Mouse (Mus musculus) forebrain, postnatal 0 days (tissue): ENCODE results near the gene Znhit2. TPM values are rescaled to one million over a fixed set of nuclear protein-coding genes. Genes with fewer than 3 reads are reported as not detected.
A peak's percentile ranks its signal among the peaks of the same experiment; 100 is the strongest.

Source experiments
- ATAC-seq: fragments of 200-750 bp; cut with Nextera tagmentation; 2 replicates; pipeline ENCODE4 v1.8.0; 2017; ENCODE audit warnings: mild to moderate bottlenecking, moderate library complexity
- DNase-seq: peaks from one replicate; pipeline ENCODE4 v3.0.0-alpha.2; 2015
- H3K27ac ChIP-seq: fragments of 300-500 bp; sonication (generic); 2 replicates; pipeline ENCODE4 v1.5.1; 2014; ENCODE audit warnings: low read depth, mild to moderate bottlenecking, antibody characterized with exemption, low read length, moderate library complexity, mixed read lengths
- H3K27me3 ChIP-seq: fragments of 300-500 bp; sonication (generic); 2 replicates; pipeline ENCODE4 v1.6.1; 2014; ENCODE audit warnings: mild to moderate bottlenecking, low read length, mixed read lengths; ENCODE audit not compliant: insufficient read depth
- H3K36me3 ChIP-seq: fragments of 300-500 bp; sonication (generic); 2 replicates; pipeline ENCODE4 v1.6.1; 2014; ENCODE audit warnings: mild to moderate bottlenecking, moderate library complexity; ENCODE audit not compliant: insufficient read depth
- H3K4me1 ChIP-seq: fragments of 300-500 bp; sonication (generic); 2 replicates; pipeline ENCODE4 v1.6.1; 2014; ENCODE audit warnings: antibody characterized with exemption; ENCODE audit not compliant: insufficient read depth
- H3K4me2 ChIP-seq: fragments of 300-500 bp; sonication (generic); 2 replicates; pipeline ENCODE4 v1.6.1; 2014; ENCODE audit warnings: low read depth, mild to moderate bottlenecking, moderate library complexity
- H3K4me3 ChIP-seq: fragments of 300-500 bp; sonication (generic); 2 replicates; pipeline ENCODE4 v1.5.1; 2014; ENCODE audit warnings: low read depth, low read length, mixed read lengths
- H3K9ac ChIP-seq: fragments of 300-500 bp; sonication (generic); 2 replicates; pipeline ENCODE4 v1.6.1; 2014; ENCODE audit warnings: mild to moderate bottlenecking
- H3K9me3 ChIP-seq: fragments of 300-500 bp; sonication (generic); 2 replicates; pipeline ENCODE4 v1.6.1; 2016; ENCODE audit warnings: low read length
- CTCF ChIP-seq: sonication (generic); IDR thresholded peaks from 2 replicates; pipeline ENCODE4 v1.5.1; 2016; ENCODE audit warnings: antibody characterized with exemption, control low read depth, low read depth
- WGBS: fragments of 180-500 bp; shearing (Covaris S2); extraction: QIAGEN DNeasy Blood & Tissue Kit; methylation state at CpG from one replicate; pipeline ENCODE4 v1.1.7; 2014; 5-methylcytosine and 5-hydroxymethylcytosine counted together
- polyA plus RNA-seq: library from polyadenylated mRNA; unstranded; fragments of >200 nt; fragmentation: Nextera tagmentation; extraction: Ambion mirVana; gene quantifications from 2 replicates; pipeline ENCODE4 v1.2.1, GENCODE M21; 2015
- total RNA-seq: library from RNA; depleted of rRNA; stranded (reverse); fragments of >200 nt; gene quantifications from 2 replicates; pipeline ENCODE4 v1.2.3, GENCODE M21; 2014

Znhit2 gene
- total and polyA plus RNA-seq, 2 experiments from 2014 or later, result 46.1 to 50.8 TPM

- ATAC-seq, result peak; percentile 94
- no peaks in the 10 kb centered on the region for H3K27me3 ChIP-seq
- peak within 1 kb of the TSS; percentile 95 for H3K4me2 ChIP-seq
- H3K9ac ChIP-seq, result peak within 1 kb of the TSS; percentile 90
- H3K4me1 ChIP-seq, result peaks cover 12% of the 10 kb centered on the region; the same call in 1 of the 2 replicates
- DNase-seq, result peak; percentile 95
- H3K36me3 ChIP-seq, result peaks cover 31% of the 10 kb centered on the region
- peak within 1 kb of the TSS; percentile 98 for H3K27ac ChIP-seq
- H3K4me3 ChIP-seq, result peak within 1 kb of the TSS; percentile 89
- WGBS, result under 1% methylated on average over 65 of the region's 65 CpGs
- no peaks in the 10 kb centered on the region for H3K9me3 ChIP-seq
- peak; percentile 12; the same call in 1 of the 2 replicates for TF ChIP-seq CTCF
Measured at GRCm38 (mm10) chr19:6046294-6047153, 14.5 kb upstream of the Znhit2 start, which contains the start of gene Syvn1. Gene Syvn1 (plus strand): TSS chr19:6046576.

GRCm38 (mm10) chr19:6047154-6047898, 13.7 kb upstream of the Znhit2 start:
- Histone ChIP-seq H3K27ac (peak overlapping the region; percentile 98), H3K4me2 (peak overlapping the region; percentile 95), H3K9ac (peak overlapping the region; percentile 90), H3K27me3 (no peaks in the 10 kb centered on the region), H3K4me3 (peak overlapping the region; percentile 89), H3K9me3 (no peaks in the 10 kb centered on the region), H3K4me1 (peaks cover 12% of the 10 kb centered on the region; the same call in 1 of the 2 replicates), H3K36me3 (peaks cover 39% of the 10 kb centered on the region)
- WGBS, result 2% methylated on average over 42 of the region's 44 CpGs
- 0 out of 2 replicates have a peak, but pooled peaks have one; percentile 2 for TF ChIP-seq CTCF
- ATAC-seq (peak; percentile 0; the same call in 1 of the 2 replicates), DNase-seq (no peak)

GRCm38 (mm10) chr19:6047899-6048166, 13.2 kb upstream of the Znhit2 start:
- H3K27me3 ChIP-seq, result no peaks in the 10 kb centered on the region
- H3K4me2 ChIP-seq, result peak overlapping the region; percentile 95
- 93% methylated on average over 8 of the region's 8 CpGs for WGBS
- H3K4me3 ChIP-seq, result peak overlapping the region; percentile 89
- no peak overlapping the region for H3K9ac ChIP-seq
- peaks cover 44% of the 10 kb centered on the region for H3K36me3 ChIP-seq
- no peak overlapping the region for H3K27ac ChIP-seq
- DNase-seq, result no peak
- ATAC-seq, result no peak
- peaks cover 12% of the 10 kb centered on the region; the same call in 1 of the 2 replicates for H3K4me1 ChIP-seq
- no peaks in the 10 kb centered on the region for H3K9me3 ChIP-seq
- no peak for TF ChIP-seq CTCF

DNA sequence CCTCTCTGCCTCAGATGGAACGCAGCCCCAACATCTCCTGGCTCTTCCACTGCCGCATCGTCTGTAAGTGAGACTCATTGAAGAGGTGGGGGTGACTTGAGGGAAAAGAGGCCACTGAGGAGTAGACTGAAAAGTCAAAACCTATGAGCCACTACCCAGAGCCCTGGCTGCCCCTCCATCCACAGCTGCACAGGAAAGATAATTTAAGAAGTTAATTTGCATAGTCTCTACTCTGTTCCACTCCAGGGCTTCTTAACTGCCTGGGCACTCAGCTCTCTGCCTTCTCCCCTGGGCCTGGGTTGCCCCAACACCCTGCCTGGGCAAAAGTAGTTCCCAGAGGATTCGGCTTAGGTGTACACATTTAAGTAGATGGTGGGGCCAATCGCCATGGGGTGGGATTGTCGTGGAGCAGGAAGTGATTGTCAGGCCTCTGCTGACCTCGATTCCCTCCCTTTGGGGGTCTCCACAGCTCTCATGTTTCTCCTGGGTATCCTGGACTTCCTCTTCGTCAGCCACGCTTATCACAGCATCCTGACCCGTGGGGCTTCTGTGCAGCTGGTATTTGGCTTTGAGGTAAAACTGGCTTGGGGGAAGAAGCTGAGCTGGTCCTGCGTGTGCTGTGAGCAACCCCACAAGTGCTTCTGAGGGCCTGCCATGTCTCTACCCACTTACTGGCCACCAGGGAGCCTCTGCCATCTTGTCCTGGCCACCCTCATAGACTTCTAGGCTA, 12.1 kb upstream of the Znhit2 start:
- Histone ChIP-seq H3K4me2 (no peak overlapping the region), H3K36me3 (peaks cover 54% of the 10 kb centered on the region), H3K4me1 (peaks cover 12% of the 10 kb centered on the region; the same call in 1 of the 2 replicates), H3K4me3 (no peak overlapping the region), H3K27me3 (no peaks in the 10 kb centered on the region), H3K9me3 (no peaks in the 10 kb centered on the region), H3K9ac (no peak overlapping the region), H3K27ac (no peak overlapping the region)
- DNase-seq (no peak), ATAC-seq (no peak)
- TF ChIP-seq CTCF, result no peak
- 92% methylated on average over 11 of the region's 11 CpGs for whole genome bisulfite sequencing

GRCm38 (mm10) chr19:6052516-6052915, 8.5 kb upstream of the Znhit2 start:
- H3K36me3 ChIP-seq, result peaks cover 70% of the 10 kb centered on the region
- H3K4me2 ChIP-seq, result no peak overlapping the region
- no peak overlapping the region for H3K27ac ChIP-seq
- no peaks in the 10 kb centered on the region for H3K9me3 ChIP-seq
- no peak for DNase-seq
- TF ChIP-seq CTCF, result no peak
- WGBS, result 87% methylated on average over 7 of the region's 7 CpGs
- peaks cover 6% of the 10 kb centered on the region; the same call in 1 of the 2 replicates for H3K4me1 ChIP-seq
- ATAC-seq, result no peak
- no peak overlapping the region for H3K4me3 ChIP-seq
- H3K9ac ChIP-seq, result no peak overlapping the region
- H3K27me3 ChIP-seq, result no peaks in the 10 kb centered on the region

DNA sequence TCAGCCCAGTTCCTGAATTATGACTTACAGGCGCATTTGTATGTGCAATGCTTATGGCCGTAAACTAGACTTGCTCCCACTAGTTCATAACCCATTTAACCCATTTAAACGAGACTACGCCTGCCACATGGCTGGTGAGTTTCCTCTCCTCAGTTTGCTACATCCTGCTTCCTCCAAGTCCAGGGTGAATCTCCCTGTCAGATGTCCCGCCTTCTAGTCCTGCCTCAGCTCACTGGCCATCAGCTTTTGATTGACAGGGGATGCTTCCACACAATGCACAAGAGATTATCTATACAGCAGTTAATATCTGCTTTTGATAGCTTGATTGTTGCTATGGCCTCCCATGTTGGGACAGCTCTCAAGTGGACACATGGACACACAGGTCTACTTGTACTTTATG, 6.7 kb upstream of the Znhit2 start:
- Histone ChIP-seq H3K4me3 (no peak overlapping the region), H3K4me1 (no peaks in the 10 kb centered on the region), H3K9ac (no peak overlapping the region), H3K4me2 (no peak overlapping the region), H3K27ac (no peak overlapping the region), H3K27me3 (no peaks in the 10 kb centered on the region), H3K9me3 (no peaks in the 10 kb centered on the region), H3K36me3 (peaks cover 61% of the 10 kb centered on the region)
- DNase-seq (no peak), ATAC-seq (no peak)
- TF ChIP-seq CTCF, result no peak
- WGBS, result 95% methylated on average over 5 of the region's 5 CpGs
